Mouse (Mus musculus): Measurements from ENCODE around the gene Bhmt2. TPM values are rescaled to one million over a fixed set of nuclear protein-coding genes. Genes with fewer than 3 reads are reported as not detected.

The Bhmt2 gene
- polyA plus RNA-seq, 1 experiment from 2014 or later = not detected

- H3K36me3 ChIP-seq = no peaks in the 10 kb centered on the region
- no peak overlapping the region for H3K4me2 ChIP-seq
- no peaks in the 10 kb centered on the region for H3K4me1 ChIP-seq
- no peaks in the 10 kb centered on the region for H3K27me3 ChIP-seq
- no peak overlapping the region for H3K4me3 ChIP-seq
- no peak for ATAC-seq (ENCODE audit: borderline replicate concordance, extremely low read depth, low FRiP score, low TSS enrichment)
- H3K9ac ChIP-seq = no peak overlapping the region
- 66% methylated on average over 13 of the region's 13 CpGs for WGBS
- H3K9me3 ChIP-seq = no peaks in the 10 kb centered on the region
- no peak overlapping the region for H3K27ac ChIP-seq
Measured at GRCm38 (mm10) chr13:93606868-93607578, 67.1 kb downstream of the Bhmt2 start.

Other genes starting within 250 kb of the Bhmt2 start
- 7.2 and 8.4 TPM in 2 replicates for gene Jmy, start 174.5 kb downstream of the Bhmt2 start, polyA plus RNA-seq (2015; fragmentation: Nextera tagmentation; extraction: Ambion mirVana)
- gene Bhmt, start 36.3 kb downstream of the Bhmt2 start, polyA plus RNA-seq (2015; fragmentation: Nextera tagmentation; extraction: Ambion mirVana) = 0.05 and 0.55 TPM in 2 replicates
- gene Dmgdh, start 131 bp upstream of the Bhmt2 start, polyA plus RNA-seq (2015; fragmentation: Nextera tagmentation; extraction: Ambion mirVana) = 0.15 TPM in 1 of 2 replicates, not detected in the other
- 13.2 and 14.8 TPM in 2 replicates for gene Arsb, start 97.3 kb upstream of the Bhmt2 start, polyA plus RNA-seq (2015; fragmentation: Nextera tagmentation; extraction: Ambion mirVana)

Data from lung, embryonic 15.5 days (tissue).